Mouse (Mus musculus) small intestine, adult 2 months (tissue): ENCODE measurements around the gene Hyal3.

ENCODE experiments used
- CTCF ChIP-seq: fragments of 200-500 bp; IDR thresholded peaks from 2 replicates; pipeline ENCODE4 v1.5.1; 2012; ENCODE audit warnings: low read depth, mild to moderate bottlenecking, control low read depth, inconsistent platforms, low read length, moderate library complexity, mixed read lengths; ENCODE audit not compliant: insufficient replicate concordance, insufficient read length; ENCODE audit errors: extremely low read depth
- POLR2A ChIP-seq: fragments of 200-500 bp; IDR thresholded peaks from 2 replicates; pipeline ENCODE4 v1.6.1; 2012; ENCODE audit warnings: low read depth, mild to moderate bottlenecking, control low read depth, inconsistent platforms, low read length, moderate library complexity

DNA sequence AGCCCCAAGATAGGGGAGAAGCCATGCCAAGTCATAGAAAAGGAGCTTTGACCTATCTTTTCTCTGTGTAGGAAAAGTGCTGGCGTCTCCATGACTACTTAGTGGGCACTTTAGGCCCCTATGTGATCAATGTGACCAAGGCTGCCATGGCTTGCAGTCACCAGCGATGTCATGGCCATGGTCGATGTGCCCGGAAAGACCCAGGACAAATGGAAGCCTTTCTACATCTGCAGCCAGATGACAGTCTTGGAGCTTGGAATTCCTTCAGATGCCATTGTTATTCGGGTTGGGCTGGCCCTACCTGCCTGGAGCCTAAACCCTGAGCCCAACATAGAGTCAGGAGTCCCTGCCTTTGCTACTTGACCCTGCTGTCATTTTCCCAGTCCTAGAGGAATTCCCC, 5.9 kb downstream of the Hyal3 start:
- no peak for TF ChIP-seq POLR2A
- no peak for TF ChIP-seq CTCF
